Mouse (Mus musculus): ENCODE measurements around the gene Cd300e. TPM values are rescaled to one million over a fixed set of nuclear protein-coding genes. Genes with fewer than 3 reads are reported as not detected.
A peak's percentile ranks its signal among the peaks of the same experiment; 100 is the strongest.

Gene Cd300e
- not detected for total RNA-seq (2021)

GRCm38 (mm10) chr11:115062077-115062476, at the start of gene Cd300e:
TSS of gene Cd300e (minus strand) at chr11:115062177.
- intact Hi-C loops (cut with DNase I) = no loop called here
- no peak for DNase-seq

GRCm38 (mm10) chr11:115110271-115110670, 48.3 kb upstream of the Cd300e start:
- intact Hi-C loops (cut with DNase I) = no loop called here
- DNase-seq = no peak

DNA sequence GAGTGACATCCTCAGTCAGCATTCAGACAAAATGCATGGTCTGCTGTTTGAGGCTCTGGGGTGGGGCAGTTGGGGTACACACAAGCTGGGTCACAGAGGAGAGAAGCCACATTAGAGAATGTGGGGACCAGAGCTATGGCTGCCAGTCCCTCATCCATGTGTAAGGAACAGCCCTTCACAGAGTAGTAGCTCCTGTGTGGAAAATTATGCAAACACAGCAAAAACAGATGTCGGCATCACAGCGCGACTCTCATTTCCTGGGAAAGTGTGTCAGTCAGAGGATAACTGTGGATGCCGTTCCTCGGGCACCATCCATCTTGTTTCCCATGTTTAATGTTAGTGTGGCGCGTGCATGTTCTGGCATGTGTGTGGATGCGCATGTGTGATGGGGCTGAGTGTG, 46.2 kb upstream of the Cd300e start:
- no peak for DNase-seq
- intact Hi-C loops (cut with DNase I) = no loop called here

GRCm38 (mm10) chr11:115107403-115107916, 45.5 kb upstream of the Cd300e start:
- peak; percentile 14 for DNase-seq
- intact Hi-C loops (cut with DNase I) = no loop called here

- DNase-seq = no peak
- intact Hi-C loops (cut with DNase I) = no loop called here
Observed at GRCm38 (mm10) chr11:115106638-115107037, 44.7 kb upstream of the Cd300e start.

GRCm38 (mm10) chr11:115104769-115105563, 43.0 kb upstream of the Cd300e start:
- DNase-seq = no peak
- intact Hi-C loops (cut with DNase I) = no loop called here

DNA sequence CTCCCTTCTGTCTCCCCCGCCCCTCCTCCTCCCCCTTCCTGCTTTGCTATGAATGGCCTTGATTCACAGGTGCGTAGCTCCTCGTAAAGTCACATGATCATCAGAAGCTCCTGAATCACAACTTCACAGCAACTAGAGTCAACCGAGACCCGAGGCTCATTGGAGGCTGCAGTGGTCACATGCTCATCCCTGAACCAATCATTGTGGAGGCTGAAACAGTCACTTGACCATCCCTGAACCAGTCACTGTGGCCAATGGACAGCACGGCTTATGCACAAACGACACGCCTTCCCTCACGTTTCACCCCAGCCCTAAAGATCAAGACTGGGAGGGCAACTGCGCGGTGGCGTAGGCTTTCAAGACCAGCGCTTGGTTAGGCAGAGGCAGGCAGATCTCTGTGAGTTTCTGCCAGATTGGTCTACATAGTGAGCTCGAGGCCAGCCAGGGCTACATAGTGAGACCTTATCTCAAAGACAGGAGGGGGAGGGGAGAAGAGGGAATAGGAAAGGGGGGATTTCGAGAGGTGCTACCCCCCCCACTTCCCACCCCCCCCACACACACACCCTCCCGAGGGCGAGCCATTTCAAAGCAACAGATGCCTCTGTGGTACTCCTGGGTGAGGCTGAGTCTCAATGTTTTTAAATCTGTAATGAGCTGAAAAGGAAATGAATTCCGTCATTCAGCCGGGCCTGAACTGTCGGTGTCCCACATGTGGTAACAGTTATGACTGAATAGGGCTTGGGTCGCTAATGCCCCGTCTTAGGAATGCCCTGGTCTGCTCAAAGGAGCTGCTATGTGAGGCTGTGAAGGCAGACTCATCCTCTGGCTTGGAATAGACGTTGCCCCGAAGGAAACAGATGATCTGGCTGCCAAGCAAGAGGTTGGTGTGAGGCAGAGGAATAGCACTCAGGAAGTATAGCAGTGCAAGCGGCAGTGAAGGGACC, 41.8 kb upstream of the Cd300e start:
- DNase-seq = no peak
- intact Hi-C loops (cut with DNase I) = no loop called here

DNA sequence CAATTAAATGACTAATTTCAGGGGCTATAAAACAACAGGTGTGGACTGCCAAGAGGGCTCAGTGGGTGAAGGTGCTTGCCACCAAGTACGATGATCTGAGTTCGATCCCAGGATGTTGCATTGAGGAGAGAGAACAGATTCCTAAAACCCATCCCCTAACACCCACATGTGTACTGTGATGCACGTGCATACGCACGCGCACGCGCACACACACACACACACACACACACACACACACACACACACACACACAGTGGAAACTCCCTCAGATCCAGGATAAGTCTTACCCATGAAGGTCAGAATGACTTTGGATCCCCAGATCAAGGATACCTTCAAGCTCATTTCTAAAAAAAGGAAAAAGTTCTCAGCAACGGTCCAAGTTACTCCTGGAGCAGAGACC, 40.1 kb upstream of the Cd300e start:
- intact Hi-C loops (cut with DNase I) = no loop called here
- DNase-seq = no peak

DNA sequence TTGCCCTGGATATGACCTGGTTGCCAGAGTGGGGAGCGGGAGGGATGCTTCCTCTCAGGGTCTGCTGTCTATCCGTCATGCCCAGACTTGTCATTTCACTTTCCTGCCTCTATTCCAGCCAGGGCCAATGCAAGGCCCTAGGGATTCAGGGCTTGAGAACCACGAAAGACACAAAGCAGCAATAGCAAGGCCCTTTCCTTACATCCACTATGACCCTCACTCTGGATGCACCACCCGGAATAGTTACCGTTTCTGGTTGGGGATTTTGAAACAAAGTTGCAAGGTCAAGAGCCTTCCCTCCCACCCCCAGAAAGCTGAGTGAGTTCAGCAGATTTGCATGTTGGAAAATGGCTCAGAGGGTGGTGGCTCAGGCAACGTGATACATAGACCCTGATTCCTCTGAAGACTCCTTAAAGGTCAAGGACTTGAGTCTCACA, 39.7 kb upstream of the Cd300e start:
- DNase-seq = no peak

GRCm38 (mm10) chr11:115100741-115101140, 38.8 kb upstream of the Cd300e start:
- DNase-seq = no peak
- intact Hi-C loops (cut with DNase I) = no loop called here

More for the DNA sequence above, 39.7 kb upstream of the Cd300e start:
- intact Hi-C loops (cut with DNase I) = no loop called here

GRCm38 (mm10) chr11:115100032-115100621, 38.1 kb upstream of the Cd300e start:
- no peak for DNase-seq
- intact Hi-C loops (cut with DNase I) = no loop called here

DNA sequence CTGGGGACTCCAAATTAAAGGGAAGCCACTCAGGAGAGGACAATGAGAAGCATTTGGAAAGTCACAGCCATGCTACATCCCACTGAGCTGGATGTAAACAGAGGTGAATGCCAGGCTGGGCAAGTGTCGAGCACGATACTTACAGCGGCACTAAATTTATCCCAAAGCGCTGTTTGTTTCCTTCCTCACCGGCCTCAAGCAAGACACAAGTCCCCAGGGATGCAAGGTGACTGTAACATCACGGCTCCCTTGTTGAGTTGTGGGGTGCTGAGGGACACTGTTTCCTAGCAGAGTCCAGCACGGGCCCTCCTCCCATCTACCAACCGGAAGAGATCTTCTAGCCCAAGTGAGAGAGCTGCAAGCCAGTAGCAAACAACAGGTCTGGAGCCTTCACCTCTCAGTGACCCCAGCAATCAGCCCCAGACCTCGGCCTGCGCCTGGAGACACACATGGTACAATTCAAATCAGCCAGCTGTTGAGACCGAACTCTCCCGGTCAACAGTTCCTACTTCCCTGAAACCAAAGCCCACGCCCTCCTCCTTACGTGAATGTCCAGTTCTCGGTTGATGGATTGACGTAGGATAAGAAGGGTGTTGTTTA, 37.4 kb upstream of the Cd300e start:
- DNase-seq = no peak
- intact Hi-C loops (cut with DNase I) = no loop called here

- peak; percentile 50 for DNase-seq
- intact Hi-C loops (cut with DNase I) = no loop called here
Observed at GRCm38 (mm10) chr11:115098203-115098932, 36.4 kb upstream of the Cd300e start.

DNA sequence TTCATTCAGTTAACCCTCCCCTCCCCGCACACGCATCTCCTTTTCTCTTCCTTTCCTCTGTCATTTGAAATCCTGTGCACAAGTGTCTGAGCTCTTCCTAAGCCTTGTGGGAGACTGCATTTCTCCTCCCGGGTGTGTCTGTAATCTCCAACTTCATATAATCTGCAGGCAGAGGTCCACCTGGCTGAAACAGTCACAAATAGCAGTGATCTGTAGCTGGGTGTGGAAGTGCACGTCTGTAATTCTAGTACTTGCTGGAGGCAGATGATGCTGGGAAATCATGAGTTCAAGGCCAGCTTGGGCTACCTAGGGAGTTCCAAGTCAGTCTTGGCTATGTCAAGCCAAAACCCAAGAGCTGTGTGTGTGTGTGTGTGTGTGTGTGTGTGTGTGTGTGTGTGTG, 30.2 kb upstream of the Cd300e start:
- intact Hi-C loops (cut with DNase I) = no loop called here
- no peak for DNase-seq

DNA sequence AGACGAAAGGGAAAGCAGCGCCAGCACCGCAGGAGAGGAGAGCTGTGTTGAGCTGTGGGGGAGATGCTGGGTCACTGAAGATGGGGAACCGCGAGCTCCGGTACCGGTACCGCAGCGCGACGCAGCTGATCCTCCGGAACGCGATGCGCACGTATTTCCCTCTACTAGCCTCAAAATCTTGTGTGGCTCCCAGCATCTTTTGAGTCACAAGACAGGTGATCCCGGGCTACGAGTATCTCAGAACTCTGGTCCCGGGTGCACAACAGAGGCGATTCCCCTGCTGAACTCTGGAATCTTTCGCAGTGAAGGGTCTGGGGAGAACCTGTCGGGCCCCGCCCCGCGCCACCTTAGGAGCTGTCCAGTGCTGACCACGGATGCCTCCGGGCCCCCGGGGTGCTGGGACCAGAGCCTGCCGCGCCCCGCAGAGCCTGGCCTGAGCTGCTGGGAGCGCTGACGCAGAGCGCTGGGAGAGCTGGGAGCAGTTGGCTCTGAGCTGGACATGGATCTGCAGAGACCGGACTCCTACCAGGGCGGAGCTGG, 29.5 kb upstream of the Cd300e start, which contains the start of gene Rab37:
TSS of gene Rab37 (plus strand) at position 70 of the 540 bp plus-strand sequence.
- DNase-seq = no peak
- intact Hi-C loops (cut with DNase I) = no loop called here

GRCm38 (mm10) chr11:115089853-115090252, 27.9 kb upstream of the Cd300e start:
- intact Hi-C loops (cut with DNase I) = loop anchor here (10.0 kb wide), 1 partner anchor 175 kb away; the partner anchor contains the start of gene Grin2c

GRCm38 (mm10) chr11:115086213-115086612, 24.2 kb upstream of the Cd300e start:
- no peak for DNase-seq
- intact Hi-C loops (cut with DNase I) = loop anchor here (10.0 kb wide), 1 partner anchor 179 kb away; the partner anchor contains the start of gene Grin2c

More at GRCm38 (mm10) chr11:115089853-115090252, 27.9 kb upstream of the Cd300e start:
- DNase-seq = no peak

- intact Hi-C loops (cut with DNase I) = loop anchor here (10.0 kb wide), 1 partner anchor 180 kb away; the partner anchor contains the start of gene Grin2c
- DNase-seq = no peak
Observed at GRCm38 (mm10) chr11:115085064-115085463, 23.1 kb upstream of the Cd300e start.

- intact Hi-C loops (cut with DNase I) = loop anchor here (5.0 to 10.0 kb wide), 2 partner anchors 68 to 180 kb away; partner anchors contain the start of gene Grin2c
- no peak for DNase-seq
Observed at GRCm38 (mm10) chr11:115084595-115084994, 22.6 kb upstream of the Cd300e start.
